Mouse (Mus musculus): ENCODE measurements around the gene Slc4a4.

- TF ChIP-seq EP300 (IDR thresholded peaks at IDR 0.05; ENCODE audit: insufficient read depth, low read depth, low read length) (no peak), CTCF (IDR thresholded peaks at IDR 0.05; ENCODE audit: low read depth, low read length) (no peak)
Measured at GRCm38 (mm10) chr5:88973130-88973529, 86.5 kb downstream of the Slc4a4 start.
